ENCODE assay signal across 17 mouse cellular contexts in genomic region chr10:127970359-127970831, GRCm38 (mm10). TPM values are rescaled to one million over a fixed set of nuclear protein-coding genes. Genes with fewer than 3 reads are reported as not detected.
DNase-seq lines count a peak whose midpoint lies in the region; ATAC-seq and TF ChIP-seq lines count a peak whose summit lies in the region.
"Had no signal": no experiment of that assay in that cellular context is flagged by ENCODE, and none has a peak within 500 bp of the region (broad histone marks: within the 10 kb centered on the region; RNA-seq: fewer than 3 reads in every experiment).

No protein-coding gene starts in this region.

- H3K9me3 ChIP-seq in liver, embryonic 16.5 days (replicated peaks; ENCODE audit: control insufficient read depth, low read length): no peaks in the 10 kb centered on the region
- no peaks in the 10 kb centered on the region for H3K9me3 ChIP-seq in liver, embryonic 11.5 days (ENCODE audit: control insufficient read depth, low read length)
- H3K9me3 ChIP-seq in intestine, embryonic 16.5 days (ENCODE audit: control insufficient read depth, low read length): no peaks in the 10 kb centered on the region; the same call in 1 of the 2 replicates
- no peaks in the 10 kb centered on the region for H3K9me3 ChIP-seq in stomach, postnatal 0 days (ENCODE audit: control insufficient read depth, low read length)
- no peaks in the 10 kb centered on the region for H3K9me3 ChIP-seq in kidney, embryonic 14.5 days (ENCODE audit: control insufficient read depth, low read length)
- H3K9me3 ChIP-seq: heart, embryonic 15.5 days; hindbrain, embryonic 13.5 days had no signal

- no peak overlapping the region for H3K4me3 ChIP-seq in liver, embryonic 16.5 days (ENCODE audit: low read depth, low read length)
- H3K4me3 ChIP-seq in liver, embryonic 11.5 days (ENCODE audit: low read depth, low read length): no peak overlapping the region
- H3K4me3 ChIP-seq in intestine, embryonic 16.5 days (ENCODE audit: low read length): no peak overlapping the region
- H3K4me3 ChIP-seq in stomach, postnatal 0 days (ENCODE audit: low read depth, low read length): no peak overlapping the region
- no peak overlapping the region for H3K4me3 ChIP-seq in kidney, embryonic 14.5 days (ENCODE audit: low read length)
- H3K4me3 ChIP-seq: heart, embryonic 15.5 days; hindbrain, embryonic 13.5 days had no signal

- DNase-seq in embryo, embryonic 10.5 days (ENCODE audit: low spot score): peak; percentile 45
- DNase-seq in embryo, embryonic 9.5 days (ENCODE audit: extremely low spot score): no peak
- DNase-seq in liver, embryonic 11.5 days (ENCODE audit: low spot score): no peak
- DNase-seq in stomach, postnatal 0 days (ENCODE audit: low spot score): no peak
- no peak for DNase-seq in retina, postnatal 1 day
- DNase-seq: adrenal gland, postnatal 25 days; cerebellum, postnatal 10 days; right cerebral cortex, postnatal 4 days had no signal

- no peaks in the 10 kb centered on the region for H3K27me3 ChIP-seq in liver, embryonic 16.5 days (ENCODE audit: control insufficient read depth, insufficient read depth, low read depth, low read length)
- no peaks in the 10 kb centered on the region for H3K27me3 ChIP-seq in liver, embryonic 11.5 days (replicated peaks; ENCODE audit: control insufficient read depth, insufficient read depth, low read length)
- H3K27me3 ChIP-seq in intestine, embryonic 16.5 days (replicated peaks; ENCODE audit: control insufficient read depth, insufficient read depth, low read length): no peaks in the 10 kb centered on the region
- H3K27me3 ChIP-seq in stomach, postnatal 0 days (ENCODE audit: control insufficient read depth, insufficient read depth, low read length): no peaks in the 10 kb centered on the region
- H3K27me3 ChIP-seq in kidney, embryonic 14.5 days (ENCODE audit: control insufficient read depth, insufficient read depth, low read length): no peaks in the 10 kb centered on the region
- H3K27me3 ChIP-seq: heart, embryonic 15.5 days; hindbrain, embryonic 13.5 days had no signal

- ATAC-seq in liver, embryonic 16.5 days (ENCODE audit: low read depth): no peak
- ATAC-seq in liver, embryonic 11.5 days (replicated peaks; ENCODE audit: low FRiP score): no peak
- ATAC-seq in intestine, embryonic 16.5 days: peak; percentile 72
- ATAC-seq in stomach, postnatal 0 days (ENCODE audit: low FRiP score, low TSS enrichment): no peak
- ATAC-seq in kidney, embryonic 14.5 days (ENCODE audit: low FRiP score, low TSS enrichment): no peak
- ATAC-seq: lung, postnatal 0 days had no signal

- TF ChIP-seq EP300 in stomach, postnatal 0 days (optimal IDR thresholded peaks at IDR 0.05): no peak

- 43% methylated on average over 3 of the region's 3 CpGs for WGBS in liver, embryonic 16.5 days (ENCODE audit: insufficient replicate concordance)
- WGBS in liver, embryonic 11.5 days: 73% methylated on average over 3 of the region's 3 CpGs
- 51% methylated on average over 3 of the region's 3 CpGs for WGBS in intestine, embryonic 16.5 days
- 33% methylated on average over 3 of the region's 3 CpGs for WGBS in stomach, postnatal 0 days
- 60% methylated on average over 3 of the region's 3 CpGs for WGBS in kidney, embryonic 14.5 days

- peaks cover 4% of the 10 kb centered on the region; the same call in 1 of the 2 replicates for H3K4me1 ChIP-seq in liver, embryonic 16.5 days (ENCODE audit: control insufficient read depth, low read depth, low read length)
- no peaks in the 10 kb centered on the region for H3K4me1 ChIP-seq in liver, embryonic 11.5 days (replicated peaks; ENCODE audit: control insufficient read depth, insufficient read depth, low read length)
- no peaks in the 10 kb centered on the region for H3K4me1 ChIP-seq in intestine, embryonic 16.5 days (ENCODE audit: control insufficient read depth, insufficient read depth, low read length)
- no peaks in the 10 kb centered on the region for H3K4me1 ChIP-seq in stomach, postnatal 0 days (replicated peaks; ENCODE audit: control insufficient read depth, insufficient read depth)
- 0 out of 2 replicates have a peak, but pooled peaks cover 3% of the 10 kb centered on the region for H3K4me1 ChIP-seq in kidney, embryonic 14.5 days (ENCODE audit: control insufficient read depth, insufficient read depth, low read length)
- H3K4me1 ChIP-seq: heart, embryonic 15.5 days; hindbrain, embryonic 13.5 days had no signal

- no peak overlapping the region for H3K4me2 ChIP-seq in liver, embryonic 16.5 days (ENCODE audit: low read depth, low read length)
- no peak overlapping the region for H3K4me2 ChIP-seq in liver, embryonic 11.5 days
- no peak overlapping the region; the same call in 1 of the 2 replicates for H3K4me2 ChIP-seq in intestine, embryonic 16.5 days (ENCODE audit: low read depth, low read length)
- no peak overlapping the region for H3K4me2 ChIP-seq in stomach, postnatal 0 days (replicated peaks; ENCODE audit: low read depth)
- H3K4me2 ChIP-seq in kidney, embryonic 14.5 days (replicated peaks; ENCODE audit: low read depth, low read length): no peak overlapping the region
- H3K4me2 ChIP-seq: heart, embryonic 15.5 days; hindbrain, embryonic 13.5 days; midbrain, embryonic 11.5 days had no signal

- TF ChIP-seq CTCF in stomach, postnatal 0 days (IDR thresholded peaks at IDR 0.05; ENCODE audit: low read depth): no peak

- no peaks in the 10 kb centered on the region for H3K36me3 ChIP-seq in liver, embryonic 16.5 days (ENCODE audit: control insufficient read depth, insufficient read depth)
- H3K36me3 ChIP-seq in liver, embryonic 11.5 days (ENCODE audit: control insufficient read depth, insufficient read depth, low read length): no peaks in the 10 kb centered on the region
- no peaks in the 10 kb centered on the region for H3K36me3 ChIP-seq in intestine, embryonic 16.5 days (ENCODE audit: control insufficient read depth, insufficient read depth, low read length)
- no peaks in the 10 kb centered on the region for H3K36me3 ChIP-seq in stomach, postnatal 0 days (ENCODE audit: control insufficient read depth, insufficient read depth, low read length)
- no peaks in the 10 kb centered on the region for H3K36me3 ChIP-seq in kidney, embryonic 14.5 days (ENCODE audit: control insufficient read depth, insufficient read depth, low read length)
- H3K36me3 ChIP-seq: heart, embryonic 15.5 days; hindbrain, embryonic 13.5 days had no signal

- H3K9ac ChIP-seq in liver, embryonic 16.5 days (ENCODE audit: low read depth, low read length): no peak overlapping the region
- H3K9ac ChIP-seq in liver, embryonic 11.5 days (ENCODE audit: low read depth, low read length): no peak overlapping the region
- H3K9ac ChIP-seq in intestine, embryonic 16.5 days (ENCODE audit: low read depth, low read length): no peak overlapping the region
- H3K9ac ChIP-seq in stomach, postnatal 0 days (ENCODE audit: low read length): no peak overlapping the region
- no peak overlapping the region for H3K9ac ChIP-seq in kidney, embryonic 14.5 days (ENCODE audit: low read depth, low read length)
- H3K9ac ChIP-seq: heart, embryonic 15.5 days; hindbrain, embryonic 13.5 days had no signal

- peak overlapping the region; percentile 49 for H3K27ac ChIP-seq in liver, embryonic 16.5 days (ENCODE audit: low read length)
- H3K27ac ChIP-seq in liver, embryonic 11.5 days (ENCODE audit: low read depth, low read length): no peak overlapping the region
- peak overlapping the region; percentile 81 for H3K27ac ChIP-seq in intestine, embryonic 16.5 days (ENCODE audit: low read length)
- H3K27ac ChIP-seq in stomach, postnatal 0 days (replicated peaks): peak overlapping the region; percentile 45
- no peak overlapping the region for H3K27ac ChIP-seq in kidney, embryonic 14.5 days (ENCODE audit: low read depth, low read length)
- H3K27ac ChIP-seq: heart, embryonic 15.5 days; hindbrain, embryonic 13.5 days had no signal

RNA-seq across cellular contexts. Expression of gene Hsd17b6, which starts 37.0 kb away (rescaled TPM):
- polyA plus RNA-seq in liver, embryonic 16.5 days (2015; fragmentation: Nextera tagmentation; extraction: Ambion mirVana): 0.14 and 0.20 TPM in 2 replicates
- polyA plus RNA-seq in liver, embryonic 11.5 days (2014; fragmentation: Nextera tagmentation; extraction: Ambion mirVana): not detected in 2 replicates
- 0.22 and 0.76 TPM in 2 replicates for polyA plus RNA-seq in intestine, embryonic 16.5 days (2015; fragmentation: Nextera tagmentation; extraction: Ambion mirVana)
- polyA plus RNA-seq in stomach, postnatal 0 days (2015; fragmentation: Nextera tagmentation; extraction: Ambion mirVana): 5.0 and 5.7 TPM in 2 replicates
- not detected in 2 replicates for polyA plus RNA-seq in kidney, embryonic 14.5 days (2014; fragmentation: Nextera tagmentation; extraction: Ambion mirVana)
- polyA plus RNA-seq: gonadal fat pad, adult 2 months; heart, embryonic 15.5 days; hindbrain, embryonic 13.5 days; lung, postnatal 0 days; midbrain, embryonic 11.5 days; testis, adult 2 months had no signal

RNA-seq across cellular contexts. Expression of gene Prim1, which starts 44.6 kb away (rescaled TPM):
- 60.8 and 69.4 TPM in 2 replicates for polyA plus RNA-seq in liver, embryonic 16.5 days (2015; fragmentation: Nextera tagmentation; extraction: Ambion mirVana)
- polyA plus RNA-seq in liver, embryonic 11.5 days (2014; fragmentation: Nextera tagmentation; extraction: Ambion mirVana): 106 and 112 TPM in 2 replicates
- polyA plus RNA-seq in intestine, embryonic 16.5 days (2015; fragmentation: Nextera tagmentation; extraction: Ambion mirVana): 56.3 and 66.1 TPM in 2 replicates
- polyA plus RNA-seq in stomach, postnatal 0 days (2015; fragmentation: Nextera tagmentation; extraction: Ambion mirVana): 27.3 and 27.4 TPM in 2 replicates
- 98.1 and 100.0 TPM in 2 replicates for polyA plus RNA-seq in kidney, embryonic 14.5 days (2014; fragmentation: Nextera tagmentation; extraction: Ambion mirVana)

Comparison
In these comparisons a context has a peak if more than half of its experiments do, and no peak if none do; other contexts are left out.
1. H3K27ac ChIP-seq: peak in liver, embryonic 16.5 days (single experiment), intestine, embryonic 16.5 days (single experiment) and stomach, postnatal 0 days (single experiment); none in liver, embryonic 11.5 days (single experiment) and kidney, embryonic 14.5 days (single experiment).